Mouse (Mus musculus): ENCODE data around the gene Man2a2.

GRCm38 (mm10) chr7:80414303-80414855, 43.2 kb upstream of the Man2a2 start:
- TF ChIP-seq CTCF (IDR thresholded peaks at IDR 0.05; ENCODE audit: low read depth) (no peak), EP300 (IDR thresholded peaks at IDR 0.05; ENCODE audit: low read depth) (no peak)

All from liver, postnatal 0 days (tissue).